Mouse (Mus musculus): ENCODE measurements around the gene Gm826. TPM values are rescaled to one million over a fixed set of nuclear protein-coding genes. Genes with fewer than 3 reads are reported as not detected.

Gene Gm826
- total RNA-seq, 2 experiments from 2014 or later, result 0.45 to 1.2 TPM

DNA sequence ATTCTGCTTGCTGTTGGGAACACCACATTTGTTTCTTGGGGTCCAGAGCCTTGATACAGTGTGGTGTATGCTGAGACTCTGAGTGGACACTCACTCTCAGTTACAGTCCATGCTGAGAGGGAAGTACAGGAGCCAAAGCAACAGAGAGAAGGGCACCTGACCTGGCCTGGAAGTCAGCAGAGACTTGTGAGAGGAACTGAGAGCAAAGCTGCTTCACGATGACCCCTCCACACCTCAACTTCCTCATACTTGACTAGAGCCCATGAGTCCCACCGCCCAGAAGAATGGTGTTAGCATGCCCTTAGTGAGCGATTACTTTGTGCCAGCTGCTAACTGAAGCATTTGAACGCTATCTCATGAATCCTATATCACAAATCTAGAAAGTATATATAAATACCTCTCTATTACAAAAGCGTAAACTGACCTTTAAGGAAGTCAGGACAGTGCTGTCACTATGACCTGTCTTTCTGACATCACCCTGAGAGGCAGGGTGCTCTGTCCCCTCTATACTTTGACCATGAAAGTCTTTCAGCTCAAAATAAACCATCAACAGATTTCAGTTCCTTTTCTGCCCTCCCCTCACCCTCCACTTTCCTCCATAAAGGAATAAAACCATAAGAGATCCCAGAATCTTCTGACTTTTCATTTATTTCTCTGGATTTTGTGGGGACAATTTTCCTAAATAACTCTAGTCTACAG lies 57.9 kb downstream of the Gm826 start:
- no peak for DNase-seq

DNA sequence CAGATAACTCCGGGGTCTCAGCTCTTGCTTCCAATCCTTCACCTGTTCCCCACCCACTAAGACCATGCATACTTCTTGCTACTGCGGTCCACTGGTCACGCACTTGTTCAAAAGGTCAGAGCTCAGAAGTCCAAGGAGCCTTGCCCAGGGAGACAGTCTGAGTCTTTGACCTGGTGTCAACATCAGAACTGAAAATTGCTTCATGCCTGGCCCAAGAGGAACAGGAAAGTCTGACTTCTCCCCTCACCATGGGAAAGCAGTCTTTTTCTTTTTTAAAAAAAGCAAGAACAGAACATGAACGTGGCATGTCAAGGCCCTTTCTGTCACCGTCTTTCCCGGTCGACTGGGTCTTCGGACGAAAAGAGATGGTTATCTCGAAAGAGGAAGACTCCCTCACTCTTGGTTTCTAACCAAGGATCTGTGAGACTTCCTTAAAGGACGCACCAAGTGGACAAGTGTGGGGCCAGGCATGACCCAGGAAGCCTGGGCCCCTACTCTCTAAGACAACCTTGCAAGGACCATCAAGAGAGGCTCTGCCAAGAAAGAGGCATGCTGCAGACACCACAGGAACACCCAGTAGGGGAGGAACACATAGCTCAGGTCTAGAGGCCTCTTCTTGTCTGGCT lies 66.0 kb downstream of the Gm826 start:
- DNase-seq, result no peak

DNA sequence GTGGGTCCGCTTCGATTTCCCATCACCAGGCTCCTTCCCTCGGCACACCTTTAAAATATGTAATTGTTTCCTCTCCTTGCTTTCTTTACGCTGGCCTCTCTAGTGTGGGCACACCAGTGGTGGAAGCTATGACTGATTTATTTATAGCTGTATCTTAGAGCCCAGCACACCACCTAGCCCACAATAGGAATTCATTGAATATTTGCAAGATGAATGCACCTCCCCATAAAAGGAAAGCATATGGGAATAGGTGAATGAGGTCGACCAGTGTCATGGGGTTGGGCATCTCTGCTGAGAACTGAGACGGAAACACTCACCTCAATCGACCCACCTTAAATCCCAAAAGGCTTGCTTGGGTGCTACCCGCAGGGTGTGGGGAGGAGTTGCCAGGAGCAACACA lies 70.1 kb downstream of the Gm826 start:
- DNase-seq, result no peak

DNA sequence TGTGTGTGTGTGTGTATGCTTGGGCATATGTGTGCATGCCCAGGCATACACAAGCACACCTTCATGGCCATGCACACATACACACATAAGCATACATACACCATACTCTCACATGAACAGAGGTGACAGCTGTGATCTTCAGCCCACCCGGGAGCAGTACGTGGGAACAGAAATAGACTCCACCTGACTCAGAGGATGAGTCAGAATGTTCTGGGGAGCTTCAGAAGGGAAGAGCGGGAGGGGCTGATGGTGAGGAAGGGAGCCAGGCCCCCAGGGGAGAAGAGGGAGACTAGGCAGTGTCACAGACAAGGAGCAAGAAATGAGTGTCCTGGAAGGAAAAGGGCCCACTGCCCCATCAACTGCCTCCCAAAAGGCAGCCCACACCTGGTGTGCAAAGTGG lies 72.4 kb downstream of the Gm826 start:
- DNase-seq, result no peak

Other genes starting within 250 kb of the Gm826 start
- gene Mafb, start 32.9 kb upstream of the Gm826 start, total RNA-seq (2021), result 10 to 100 TPM; 21.8 to 22.3 TPM